Mouse (Mus musculus): ENCODE results near the gene Pin4.

DNA sequence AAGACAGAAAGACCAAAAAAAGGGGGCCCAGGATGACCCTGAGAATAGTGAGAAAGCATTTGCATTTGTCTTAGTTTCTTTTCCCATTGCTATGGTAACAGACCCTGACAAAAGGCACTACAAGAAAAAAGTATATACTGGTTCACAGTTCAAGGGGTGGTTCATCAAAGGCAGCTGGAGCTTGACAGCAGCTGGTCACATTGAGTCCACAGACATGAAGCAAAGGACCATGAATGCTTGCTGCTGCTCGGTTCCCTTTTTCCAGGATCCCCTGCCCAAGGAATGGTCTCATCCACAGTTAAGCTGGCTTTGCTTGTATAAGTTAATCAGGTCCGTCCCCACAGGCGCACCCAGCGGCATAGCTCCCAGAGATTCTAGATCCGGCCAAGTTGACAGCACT lies 44.8 kb upstream of the Pin4 start:
- TF ChIP-seq USF1 (IDR thresholded peaks at IDR 0.05; ENCODE audit: low read depth) (no peak), POLR2A (IDR thresholded peaks at IDR 0.05; ENCODE audit: insufficient read length, low read depth) (no peak), CEBPB (IDR thresholded peaks at IDR 0.05; ENCODE audit: insufficient read depth, poor library complexity, severe bottlenecking) (no peak), POLR2AphosphoS2 (IDR thresholded peaks at IDR 0.05; ENCODE audit: insufficient read length, low read depth) (no peak), E2F4 (IDR thresholded peaks at IDR 0.05; ENCODE audit: insufficient read depth) (no peak), TCF12 (IDR thresholded peaks at IDR 0.05; ENCODE audit: insufficient read depth, poor library complexity, severe bottlenecking) (no peak), TCF3 (IDR thresholded peaks at IDR 0.05; ENCODE audit: insufficient read length, low read depth) (no peak), SRF (IDR thresholded peaks at IDR 0.05; ENCODE audit: control insufficient read depth, insufficient read length, low read depth) (no peak)
